In the genomic region with DNA sequence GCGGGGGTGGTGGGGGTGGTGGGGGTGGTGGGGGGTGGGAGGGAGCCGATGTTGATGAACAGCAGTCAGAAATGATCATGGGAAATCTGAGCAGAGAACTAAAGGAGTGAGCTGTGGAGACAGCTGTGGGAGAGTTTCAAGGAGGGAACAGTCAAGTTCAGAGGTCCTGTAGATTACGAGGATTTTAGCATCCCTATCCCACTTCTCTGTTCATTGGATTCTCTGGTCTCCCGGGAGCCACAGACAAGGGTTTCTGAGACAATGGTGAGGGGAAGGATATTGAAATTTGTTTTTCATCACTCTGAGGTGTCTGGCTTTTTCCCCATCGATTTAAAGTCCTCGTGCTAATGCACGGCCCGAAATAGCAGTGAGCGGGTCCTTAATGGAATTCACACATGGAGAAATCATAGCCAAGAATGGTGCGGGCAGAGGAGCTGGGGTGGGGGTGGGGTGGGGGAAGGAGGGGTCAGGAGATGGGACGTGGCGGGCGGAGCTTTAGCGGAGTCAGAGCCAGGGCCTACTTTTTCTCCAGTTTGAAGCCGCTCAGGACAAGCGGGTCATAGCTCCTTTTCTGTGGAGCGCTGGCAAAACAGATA, we compare ENCODE assay signal across 10 mouse cellular contexts. TPM values are rescaled to one million over a fixed set of nuclear protein-coding genes. Genes with fewer than 3 reads are reported as not detected.
A peak's percentile ranks its signal among the peaks of the same experiment; 100 is the strongest.
DNase-seq lines count a peak whose midpoint lies in the region; ATAC-seq and TF ChIP-seq lines count a peak whose summit lies in the region.
"Had no signal": no experiment of that assay in that cellular context is flagged by ENCODE, and none has a peak within 500 bp of the region (broad histone marks: within the 10 kb centered on the region; RNA-seq: fewer than 3 reads in every experiment).

No protein-coding gene starts in this region.

- H3K9ac ChIP-seq in kidney, embryonic 14.5 days (ENCODE audit: low read depth, low read length): no peak overlapping the region
- no peak overlapping the region for H3K9ac ChIP-seq in midbrain, embryonic 14.5 days (replicated peaks; ENCODE audit: low read length)

- ATAC-seq in kidney, embryonic 14.5 days (ENCODE audit: low FRiP score, low TSS enrichment): 0 out of 2 replicates have a peak, but pooled peaks have one; percentile 45
- ATAC-seq in midbrain, embryonic 14.5 days (ENCODE audit: low FRiP score, low TSS enrichment): no peak

- WGBS in kidney, embryonic 14.5 days: 23% methylated on average over 17 of the region's 17 CpGs
- 22% methylated on average over 17 of the region's 17 CpGs for WGBS in midbrain, embryonic 14.5 days
- 87% methylated on average over 17 of the region's 17 CpGs for WGBS in thymus, adult 2 months

- H3K4me2 ChIP-seq in kidney, embryonic 14.5 days (replicated peaks; ENCODE audit: low read depth, low read length): no peak overlapping the region
- H3K4me2 ChIP-seq in midbrain, embryonic 14.5 days (ENCODE audit: low read length): 0 out of 2 replicates have a peak overlapping the region, but pooled peaks have one; percentile 4

- no peaks in the 10 kb centered on the region for H3K9me3 ChIP-seq in kidney, embryonic 14.5 days (ENCODE audit: control insufficient read depth, low read length)
- no peaks in the 10 kb centered on the region for H3K9me3 ChIP-seq in midbrain, embryonic 14.5 days (ENCODE audit: control insufficient read depth, low read length)
- H3K9me3 ChIP-seq: G1E had no signal

- intact Hi-C loops in heart, postnatal 10 days (cut with DNase I): loop anchor here (2.0 kb wide), 1 partner anchor 53 kb away; no protein-coding TSS in a partner anchor

- TF ChIP-seq POLR2A in thymus, adult 2 months (IDR thresholded peaks at IDR 0.05; ENCODE audit: control insufficient read depth, extremely low read depth, insufficient read depth, low read length, poor library complexity): no peak

- H3K27ac ChIP-seq in kidney, embryonic 14.5 days (ENCODE audit: low read depth, low read length): peak overlapping the region; percentile 74
- peak overlapping the region; percentile 26; the same call in 1 of the 2 replicates for H3K27ac ChIP-seq in midbrain, embryonic 14.5 days (replicated peaks; ENCODE audit: low read depth, low read length)
- H3K27ac ChIP-seq in thymus, adult 2 months (ENCODE audit: control insufficient read depth, insufficient read depth, low read length): no peak overlapping the region

- no peak for DNase-seq in kidney, adult 18-20 months
- DNase-seq in embryo, embryonic 10 days (ENCODE audit: low spot score): peak; percentile 48
- DNase-seq in heart, postnatal 10 days: peak; percentile 79 to 84
- DNase-seq in midbrain, embryonic 14.5 days: peak; percentile 42
- DNase-seq in MN1 (ENCODE audit: low spot score): no peak
- DNase-seq in thymus, adult 2 months: no peak
- no peak for DNase-seq in adipocyte (ENCODE audit: low spot score)
- DNase-seq: cerebellum, adult 9-10 months had no signal

- peaks cover 48% of the 10 kb centered on the region for H3K4me1 ChIP-seq in kidney, embryonic 14.5 days (ENCODE audit: control insufficient read depth, insufficient read depth, low read length)
- peaks cover 11% of the 10 kb centered on the region; the same call in 1 of the 2 replicates for H3K4me1 ChIP-seq in midbrain, embryonic 14.5 days (ENCODE audit: control insufficient read depth, insufficient read depth, low read length)
- peaks cover 6% of the 10 kb centered on the region for H3K4me1 ChIP-seq in thymus, adult 2 months (replicated peaks; ENCODE audit: control insufficient read depth, insufficient read depth, low read length)

- TF ChIP-seq CTCF in thymus, adult 2 months (IDR thresholded peaks at IDR 0.05; ENCODE audit: borderline replicate concordance, control insufficient read depth, extremely low read depth, insufficient read depth, low read length, poor library complexity): no peak

- no peak overlapping the region for H3K4me3 ChIP-seq in kidney, embryonic 14.5 days (ENCODE audit: low read length)
- no peak overlapping the region for H3K4me3 ChIP-seq in midbrain, embryonic 14.5 days (replicated peaks; ENCODE audit: low read depth, low read length)
- H3K4me3 ChIP-seq in thymus, adult 2 months (ENCODE audit: control insufficient read depth, insufficient read depth, low read length): no peak overlapping the region

- 0 out of 2 replicates have a peak, but pooled peaks cover 2% of the 10 kb centered on the region for H3K36me3 ChIP-seq in kidney, embryonic 14.5 days (ENCODE audit: control insufficient read depth, insufficient read depth, low read length)
- peaks cover 17% of the 10 kb centered on the region; the same call in 1 of the 2 replicates for H3K36me3 ChIP-seq in midbrain, embryonic 14.5 days (ENCODE audit: control insufficient read depth, insufficient read depth, low read length)
- H3K36me3 ChIP-seq in thymus, adult 2 months (ENCODE audit: control insufficient read depth, insufficient read depth, low read length): no peaks in the 10 kb centered on the region
- H3K36me3 ChIP-seq: G1E had no signal

- H3K27me3 ChIP-seq in kidney, embryonic 14.5 days (ENCODE audit: control insufficient read depth, insufficient read depth, low read length): no peaks in the 10 kb centered on the region
- no peaks in the 10 kb centered on the region for H3K27me3 ChIP-seq in midbrain, embryonic 14.5 days (ENCODE audit: control insufficient read depth, insufficient read depth, low read length)
- no peaks in the 10 kb centered on the region for H3K27me3 ChIP-seq in thymus, adult 2 months (ENCODE audit: control insufficient read depth, insufficient read depth, low read length)

RNA-seq across cellular contexts. Expression of a gene that starts 13.7 kb away (rescaled TPM):
- 7.6 and 14.7 TPM in 2 replicates for polyA plus RNA-seq in kidney, embryonic 14.5 days (2014; fragmentation: Nextera tagmentation; extraction: Ambion mirVana)
- total RNA-seq in heart, postnatal 10 days (2021): 100 to 1,000 TPM; 115 to 153 TPM
- polyA plus RNA-seq in midbrain, embryonic 14.5 days (2014; fragmentation: Nextera tagmentation; extraction: Ambion mirVana): 7.0 and 8.3 TPM in 2 replicates
- 11.1 and 12.8 TPM in 2 replicates for polyA plus RNA-seq in thymus, adult 2 months (2012; rRNA removed)
- polyA plus RNA-seq: G1E had no signal

RNA-seq across cellular contexts. Expression of a gene that starts 17.4 kb away (rescaled TPM):
- 5.0 and 5.4 TPM in 2 replicates for polyA plus RNA-seq in kidney, embryonic 14.5 days (2014; fragmentation: Nextera tagmentation; extraction: Ambion mirVana)
- total RNA-seq in heart, postnatal 10 days (2021): 1 to 10 TPM; 2.5 to 3.4 TPM
- 5.6 and 6.0 TPM in 2 replicates for polyA plus RNA-seq in midbrain, embryonic 14.5 days (2014; fragmentation: Nextera tagmentation; extraction: Ambion mirVana)
- polyA plus RNA-seq in thymus, adult 2 months (2012; rRNA removed): 24.2 and 28.5 TPM in 2 replicates

Comparison
In these comparisons a context has a peak if more than half of its experiments do, and no peak if none do; other contexts are left out.
1. DNase-seq: peak in embryo, embryonic 10 days (single experiment), heart, postnatal 10 days (2 of 2) and midbrain, embryonic 14.5 days (single experiment); none in kidney, adult 18-20 months (single experiment), MN1 (single experiment), thymus, adult 2 months (single experiment) and adipocyte (single experiment).